ENCODE assay signal across 9 mouse cellular contexts in genomic region chr14:54785898-54786297, GRCm38 (mm10). TPM values are rescaled to one million over a fixed set of nuclear protein-coding genes. Genes with fewer than 3 reads are reported as not detected.
DNase-seq lines count a peak whose midpoint lies in the region; ATAC-seq and TF ChIP-seq lines count a peak whose summit lies in the region.
"Had no signal": no experiment of that assay in that cellular context is flagged by ENCODE, and none has a peak within 500 bp of the region (broad histone marks: within the 10 kb centered on the region; RNA-seq: fewer than 3 reads in every experiment).

No protein-coding gene starts in this region.

- peak; percentile 83 for DNase-seq in A20 (ENCODE audit: low read depth, low spot score)
- peak; percentile 64 for DNase-seq in c-Kit-negative CD71-positive TER-119-positive erythroid progenitor cells, embryonic 14.5 days (ENCODE audit: low read depth, low spot score)
- DNase-seq in gastrocnemius, adult 18-20 months (ENCODE audit: low spot score) = peak; percentile 76
- DNase-seq in kidney, postnatal 0 days (ENCODE audit: low spot score) = peak; percentile 49
- DNase-seq in lung, postnatal 4 days = peak; percentile 63 to 79
- DNase-seq in spleen, postnatal 36 days (ENCODE audit: low spot score in 2 of 2) = peak; percentile 34 to 61

- 62% methylated on average over 4 of the region's 4 CpGs for WGBS in kidney, postnatal 0 days

- H3K9ac ChIP-seq in kidney, postnatal 0 days (ENCODE audit: low read depth, low read length) = no peak overlapping the region
- H3K9ac ChIP-seq: stomach, embryonic 15.5 days had no signal

- peaks cover 8% of the 10 kb centered on the region for H3K4me1 ChIP-seq in E14TG2a.4 (replicated peaks; ENCODE audit: low read depth, low read length)
- peaks cover 2% of the 10 kb centered on the region; the same call in 1 of the 2 replicates for H3K4me1 ChIP-seq in kidney, postnatal 0 days (replicated peaks; ENCODE audit: insufficient read depth, low read length)

- H3K27ac ChIP-seq in kidney, postnatal 0 days = no peak overlapping the region
- H3K27ac ChIP-seq: stomach, embryonic 15.5 days had no signal

- no peaks in the 10 kb centered on the region for H3K36me3 ChIP-seq in E14TG2a.4 (ENCODE audit: insufficient read depth, low read length)
- no peaks in the 10 kb centered on the region for H3K36me3 ChIP-seq in kidney, postnatal 0 days (ENCODE audit: insufficient read depth, low read length)
- H3K36me3 ChIP-seq: stomach, embryonic 15.5 days had no signal

- H3K4me3 ChIP-seq in E14TG2a.4 (replicated peaks; ENCODE audit: low read length) = no peak overlapping the region
- no peak overlapping the region for H3K4me3 ChIP-seq in kidney, postnatal 0 days (replicated peaks; ENCODE audit: low read depth, low read length)
- H3K4me3 ChIP-seq: stomach, embryonic 15.5 days had no signal

- H3K4me2 ChIP-seq in kidney, postnatal 0 days (ENCODE audit: low read length) = no peak overlapping the region
- H3K4me2 ChIP-seq: stomach, embryonic 15.5 days had no signal

- no peak for ATAC-seq in kidney, postnatal 0 days (replicated peaks; ENCODE audit: low FRiP score, low read depth)

- peak; percentile 80 for TF ChIP-seq CTCF in E14TG2a.4 (conservative IDR thresholded peaks at IDR 0.05; ENCODE audit: low read length)
- TF ChIP-seq CTCF in kidney, postnatal 0 days (IDR thresholded peaks at IDR 0.05; ENCODE audit: low read depth) = peak; percentile 79

- H3K27me3 ChIP-seq in E14TG2a.4 (ENCODE audit: insufficient read depth, low read length) = peaks cover 44% of the 10 kb centered on the region
- H3K27me3 ChIP-seq in kidney, postnatal 0 days (ENCODE audit: insufficient read depth, low read length) = no peaks in the 10 kb centered on the region

- H3K9me3 ChIP-seq in E14TG2a.4 (ENCODE audit: low read length) = 0 out of 2 replicates have a peak, but pooled peaks cover 4% of the 10 kb centered on the region
- no peaks in the 10 kb centered on the region for H3K9me3 ChIP-seq in kidney, postnatal 0 days (replicated peaks; ENCODE audit: low read length)
- H3K9me3 ChIP-seq: stomach, embryonic 15.5 days had no signal

RNA-seq across cellular contexts. Expression of gene Slc7a8, which starts 4.2 kb away (rescaled TPM):
- 10 to 100 TPM; 10.7 to 24.4 TPM for total RNA-seq in gastrocnemius, adult 18-20 months (2021)
- 25.4 and 25.7 TPM in 2 replicates for polyA plus RNA-seq in kidney, postnatal 0 days (2015; fragmentation: Nextera tagmentation; extraction: Ambion mirVana)

RNA-seq across cellular contexts. Expression of gene Rnf212b, which starts 28.0 kb away (rescaled TPM):
- 1 to 10 TPM; 3.0 to 4.1 TPM for total RNA-seq in gastrocnemius, adult 18-20 months (2021)
- polyA plus RNA-seq in kidney, postnatal 0 days (2015; fragmentation: Nextera tagmentation; extraction: Ambion mirVana) = 0.80 and 1.2 TPM in 2 replicates
- total RNA-seq: layer of hippocampus, postnatal 14 days had no signal
- polyA plus RNA-seq: stomach, embryonic 15.5 days had no signal
